Mouse (Mus musculus) CH12.LX (cell line): ENCODE data around the gene Khnyn. TPM values are rescaled to one million over a fixed set of nuclear protein-coding genes. Genes with fewer than 3 reads are reported as not detected.

ENCODE experiments used
- DNase-seq: peaks from one replicate; pipeline ENCODE4 v3.0.0-alpha.2; 2013; ENCODE audit errors: extremely low read depth
- H3K27ac ChIP-seq: 2 replicates; pipeline ENCODE4 v1.5.1; 2012; ENCODE audit warnings: low read depth, mild to moderate bottlenecking, control low read depth, moderate library complexity; ENCODE audit not compliant: insufficient read depth
- H3K27me3 ChIP-seq: replicated peaks from 2 replicates; pipeline ENCODE3; 2012; ENCODE audit warnings: inconsistent platforms
- H3K36me3 ChIP-seq, 2 experiments: replicated peaks in 1 of 2; 2 replicates each; pipeline versions ENCODE3 to v1.6.1; 2012; ENCODE audit warnings: inconsistent platforms in 1 of 2, low read length in 1 of 2, mild to moderate bottlenecking in 1 of 2, mixed read lengths in 1 of 2, moderate library complexity in 1 of 2; ENCODE audit not compliant: control insufficient read depth in 1 of 2, insufficient read depth in 1 of 2
- H3K4me1 ChIP-seq, 2 experiments: 2 replicates each; pipeline ENCODE4 v1.6.1; 2012; ENCODE audit warnings: inconsistent platforms in 1 of 2, moderate library complexity in 1 of 2; ENCODE audit not compliant: insufficient read depth in 2 of 2, control insufficient read depth in 1 of 2
- H3K4me2 ChIP-seq: 2 replicates; pipeline ENCODE4 v1.6.1; 2012; ENCODE audit warnings: low read depth, mild to moderate bottlenecking, control low read depth; ENCODE audit not compliant: poor library complexity, insufficient read depth, severe bottlenecking
- H3K4me3 ChIP-seq, 3 experiments: fragments of 150-350 bp in 1 of 3; sonication (generic) in 1 of 3; replicated peaks in 1 of 3; 2 replicates each; pipeline versions ENCODE3 to v1.5.1; 2011 to 2012; ENCODE audit warnings: low read depth in 2 of 3, low read length in 2 of 3, mild to moderate bottlenecking in 2 of 3, moderate library complexity in 2 of 3, control low read depth in 1 of 3, improper control_type of control experiment in 1 of 3, inconsistent platforms in 1 of 3, mixed read lengths in 1 of 3; ENCODE audit not compliant: poor library complexity in 1 of 3
- H3K79me2 ChIP-seq: replicated peaks from 2 replicates; pipeline ENCODE4 v1.6.1; 2012; ENCODE audit warnings: mild to moderate bottlenecking, moderate library complexity; ENCODE audit not compliant: control insufficient read depth, poor library complexity, insufficient read depth, severe bottlenecking; ENCODE audit errors: extremely low read depth
- H3K9ac ChIP-seq: 2 replicates; pipeline ENCODE4 v1.6.1; 2012; ENCODE audit warnings: low read depth, mild to moderate bottlenecking, control low read depth, moderate library complexity; ENCODE audit not compliant: insufficient read depth
- H3K9me3 ChIP-seq: replicated peaks from 2 replicates; pipeline ENCODE3; 2012; ENCODE audit warnings: low read length, inconsistent platforms, mixed read lengths
- CHD1 ChIP-seq: IDR thresholded peaks from 2 replicates; pipeline ENCODE4 v1.6.1; 2012; ENCODE audit warnings: low read depth, low read length, improper control_type of control experiment, inconsistent platforms
- CTCF ChIP-seq, 2 experiments: IDR thresholded peaks in 1 of 2; conservative IDR thresholded peaks in 1 of 2; 2 replicates each; pipeline ENCODE4 v1.5.1; 2011 to 2012; ENCODE audit warnings: low read depth in 2 of 2, low read length in 2 of 2, improper control_type of control experiment in 1 of 2, inconsistent platforms in 1 of 2, mild to moderate bottlenecking in 1 of 2, moderate library complexity in 1 of 2
- E2F4 ChIP-seq: IDR thresholded peaks from 2 replicates; pipeline ENCODE4 v1.6.1; 2011; ENCODE audit warnings: low read depth, low read length, improper control_type of control experiment; ENCODE audit not compliant: insufficient replicate concordance
- EP300 ChIP-seq: IDR thresholded peaks from 2 replicates; pipeline ENCODE4 v1.6.1; 2011; ENCODE audit warnings: low read length, improper control_type of control experiment
- GABPA ChIP-seq: IDR thresholded peaks from 2 replicates; pipeline ENCODE4 v1.6.1; 2012; ENCODE audit warnings: low read depth, low read length, improper control_type of control experiment, inconsistent platforms; ENCODE audit not compliant: insufficient replicate concordance
- HCFC1 ChIP-seq: IDR thresholded peaks from 2 replicates; pipeline ENCODE4 v1.6.1; 2012; ENCODE audit warnings: low read depth, mild to moderate bottlenecking, inconsistent platforms, low read length, improper control_type of control experiment
- JUN ChIP-seq: IDR thresholded peaks from 2 replicates; pipeline ENCODE4 v1.6.1; 2011; ENCODE audit warnings: low read depth, mild to moderate bottlenecking, low read length, improper control_type of control experiment, moderate library complexity; ENCODE audit not compliant: insufficient read depth
- JUND ChIP-seq: conservative IDR thresholded peaks from 2 replicates; pipeline ENCODE4 v1.6.1; 2011; ENCODE audit warnings: low read depth, low read length, improper control_type of control experiment
- KAT2A ChIP-seq: IDR thresholded peaks from 2 replicates; pipeline ENCODE4 v1.6.1; 2012; ENCODE audit warnings: low read length, improper control_type of control experiment, inconsistent platforms; ENCODE audit not compliant: insufficient replicate concordance
- MAFK ChIP-seq: IDR thresholded peaks from 2 replicates; pipeline ENCODE4 v1.6.1; 2011; ENCODE audit warnings: low read length, improper control_type of control experiment; ENCODE audit not compliant: insufficient replicate concordance
- MXI1 ChIP-seq: IDR thresholded peaks from 2 replicates; pipeline ENCODE4 v1.6.1; 2011; ENCODE audit warnings: mild to moderate bottlenecking, low read depth, low read length, improper control_type of control experiment
- RCOR1 ChIP-seq: conservative IDR thresholded peaks from 2 replicates; pipeline ENCODE4 v1.6.1; 2012; ENCODE audit warnings: low read depth, mild to moderate bottlenecking, inconsistent platforms, low read length, improper control_type of control experiment
- SIN3A ChIP-seq: IDR thresholded peaks from 2 replicates; pipeline ENCODE4 v1.6.1; 2012; ENCODE audit warnings: low read length, improper control_type of control experiment, inconsistent platforms
- ZMIZ1 ChIP-seq: IDR thresholded peaks from 2 replicates; pipeline ENCODE4 v1.6.1; 2012; ENCODE audit warnings: low read depth, mild to moderate bottlenecking, inconsistent platforms, low read length, improper control_type of control experiment
- ZNF384 ChIP-seq: IDR thresholded peaks from 2 replicates; pipeline ENCODE4 v1.6.1; 2012; ENCODE audit warnings: low read depth, low read length, improper control_type of control experiment, inconsistent platforms
- dilution Hi-C: fragments of 300-500 bp; cut with MboI; formaldehyde crosslinking; loops from 2 replicates; pipeline ENCODE4 v1.14.3; 2020; ENCODE audit warnings: low sequenced_read_pairs; ENCODE audit not compliant: extremely low pct_unique_long_range_greater_than_20kb, extremely low pct_ligation_motif_present
- in situ Hi-C: fragments of 300-500 bp; cut with MboI; formaldehyde crosslinking; loops from 3 replicates; pipeline ENCODE4 v1.14.3; 2019; ENCODE audit warnings: low sequenced_read_pairs, low pct_ligation_motif_present, low pct_unique_long_range_greater_than_20kb, mixed read lengths
- polyA plus RNA-seq: library from polyadenylated mRNA; unstranded; fragments of >175 nt; gene quantifications from 2 replicates; pipeline ENCODE4 v1.2.1, GENCODE M21; 2012; ENCODE audit warnings: low read depth; ENCODE audit not compliant: insufficient read length
- total RNA-seq, 2 experiments: library from RNA; depleted of rRNA; stranded (reverse); fragments of 300-350 nt in 1 of 2; fragments of >200 nt in 1 of 2; gene quantifications; 2 replicates each; pipeline ENCODE4 v1.2.3; 2012 to 2014

Gene Khnyn
- total and polyA plus RNA-seq, 3 experiments: 31.8 to 50.6 (median 35.8) TPM

GRCm38 (mm10) chr14:55883663-55884062 is 1.1 kb upstream of the Khnyn start:
- dilution Hi-C loops (no loop called here), in situ Hi-C loops (no loop called here)
- Histone ChIP-seq H3K36me3 (peaks cover 20 to 24% of the 10 kb centered on the region in 2 experiments), H3K27ac (no peak overlapping the region), H3K4me1 (peaks cover 40 to 71% of the 10 kb centered on the region in 2 experiments), H3K9me3 (no peaks in the 10 kb centered on the region), H3K27me3 (no peaks in the 10 kb centered on the region), H3K9ac (no peak overlapping the region), H3K4me2 (no peak overlapping the region), H3K4me3 (no peak overlapping the region), H3K79me2 (peaks cover 15% of the 10 kb centered on the region)
- DNase-seq: no peak
- TF ChIP-seq SIN3A (no peak), GABPA (no peak), RCOR1 (no peak), MXI1 (no peak), ZMIZ1 (no peak), EP300 (no peak), E2F4 (no peak), JUN (no peak), CTCF (conservative IDR thresholded peaks at IDR 0.05 in 1 of 2, IDR thresholded peaks at IDR 0.05 in 1 of 2; ENCODE audit: low read depth in 2 of 2, low read length in 2 of 2) (no peak), HCFC1 (no peak), KAT2A (no peak), MAFK (no peak), ZNF384 (no peak)

GRCm38 (mm10) chr14:55884166-55884565 is 581 bp upstream of the Khnyn start, which contains the start of gene Cbln3:
Cbln3 (minus strand) TSS chr14:55884392.
- H3K36me3 ChIP-seq: peaks cover 24 to 29% of the 10 kb centered on the region in 2 experiments
- peak within 1 kb of the TSS; percentile 70 to 74 (median 73) for H3K4me3 ChIP-seq
- peak within 1 kb of the TSS; percentile 96 for H3K27ac ChIP-seq
- H3K9me3 ChIP-seq: no peaks in the 10 kb centered on the region
- dilution Hi-C loops: no loop called here
- DNase-seq: no peak
- peak within 1 kb of the TSS; percentile 72 for H3K9ac ChIP-seq
- TF ChIP-seq CHD1 (no peak), JUND (no peak)
- H3K79me2 ChIP-seq: peaks cover 15% of the 10 kb centered on the region
- in situ Hi-C loops: no loop called here
- no peaks in the 10 kb centered on the region for H3K27me3 ChIP-seq
- peak within 1 kb of the TSS; percentile 67 for H3K4me2 ChIP-seq
- peaks cover 40 to 75% of the 10 kb centered on the region in 2 experiments for H3K4me1 ChIP-seq
